Mouse (Mus musculus) ES-Bruce4 (cell line): ENCODE measurements around the gene Ddx5.

Experiments used
- CTCF ChIP-seq: IDR thresholded peaks from one replicate; pipeline ENCODE4 v1.8.1; 2011; ENCODE audit warnings: low read depth, low read length
- EP300 ChIP-seq: IDR thresholded peaks from 2 replicates; pipeline ENCODE4 v1.6.1; 2011; ENCODE audit warnings: low read depth, low read length; ENCODE audit not compliant: insufficient read depth
- POLR2A ChIP-seq: IDR thresholded peaks from one replicate; pipeline ENCODE4 v1.8.1; 2011; ENCODE audit warnings: low read length; ENCODE audit not compliant: insufficient read depth

GRCm38 (mm10) chr11:106817808-106818207 lies 28.8 kb upstream of the Ddx5 start:
- TF ChIP-seq CTCF (no peak), EP300 (no peak), POLR2A (no peak)
